ENCODE assay signal across 10 mouse cellular contexts in the genomic region with DNA sequence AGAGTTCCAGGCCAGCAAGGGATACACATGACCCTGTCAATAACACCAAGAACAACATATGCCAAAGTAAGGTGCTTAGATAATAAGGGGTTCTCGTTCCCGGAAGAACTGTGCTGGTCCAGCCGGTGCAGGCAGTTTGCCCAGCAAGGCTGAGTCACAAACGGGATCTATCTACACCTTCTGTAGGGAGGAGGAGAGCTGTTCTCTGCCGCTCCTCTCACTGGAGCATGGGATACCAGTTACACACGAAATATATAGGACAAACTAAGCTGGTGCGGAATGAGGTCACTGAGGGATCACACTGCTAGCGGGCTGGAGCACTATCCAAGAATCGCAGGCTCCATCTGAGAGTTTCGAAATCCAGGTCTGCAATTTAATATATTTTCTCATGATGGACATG. TPM values are rescaled to one million over a fixed set of nuclear protein-coding genes. Genes with fewer than 3 reads are reported as not detected.
DNase-seq lines count a peak whose midpoint lies in the region; ATAC-seq lines count a peak whose summit lies in the region.
"Had no signal": no experiment of that assay in that cellular context is flagged by ENCODE, and none has a peak within 500 bp of the region (broad histone marks: within the 10 kb centered on the region; RNA-seq: fewer than 3 reads in every experiment).

No protein-coding gene starts in this region.

- no peak for ATAC-seq in heart, embryonic 11.5 days (replicated peaks; ENCODE audit: insufficient number of reproducible peaks, low FRiP score, low TSS enrichment)
- ATAC-seq in neural tube, embryonic 13.5 days (ENCODE audit: low read depth) = no peak
- ATAC-seq in embryonic facial prominence, embryonic 12.5 days (ENCODE audit: insufficient number of reproducible peaks, insufficient read depth, low FRiP score, low TSS enrichment) = no peak
- no peak for ATAC-seq in stomach, embryonic 16.5 days (ENCODE audit: insufficient read depth, low FRiP score)

- H3K27me3 ChIP-seq in heart, embryonic 11.5 days (ENCODE audit: control insufficient read depth, insufficient read depth, low read length) = no peaks in the 10 kb centered on the region
- no peaks in the 10 kb centered on the region for H3K27me3 ChIP-seq in neural tube, embryonic 13.5 days
- no peaks in the 10 kb centered on the region for H3K27me3 ChIP-seq in embryonic facial prominence, embryonic 12.5 days
- no peaks in the 10 kb centered on the region for H3K27me3 ChIP-seq in stomach, embryonic 16.5 days (ENCODE audit: control insufficient read depth, insufficient read depth, low read length)
- H3K27me3 ChIP-seq: kidney, embryonic 15.5 days; lung, embryonic 15.5 days had no signal

- DNase-seq in heart, adult 11 months = peak; percentile 94
- no peak for DNase-seq in neural tube, embryonic 10.5 days (ENCODE audit: extremely low spot score, low spot score)
- no peak for DNase-seq in Muller cell, postnatal 12 days (ENCODE audit: inconsistent ontology term)
- DNase-seq in lung, adult 18-20 months = no peak

- WGBS in heart, embryonic 11.5 days (ENCODE audit: insufficient replicate concordance) = 74% methylated on average over 10 of the region's 10 CpGs
- WGBS in neural tube, embryonic 13.5 days = 83% methylated on average over 10 of the region's 10 CpGs
- 80% methylated on average over 10 of the region's 10 CpGs for WGBS in embryonic facial prominence, embryonic 12.5 days
- WGBS in stomach, embryonic 16.5 days = 78% methylated on average over 10 of the region's 10 CpGs

- H3K27ac ChIP-seq in heart, embryonic 11.5 days (ENCODE audit: low read depth, low read length) = no peak overlapping the region
- no peak overlapping the region for H3K27ac ChIP-seq in neural tube, embryonic 13.5 days (replicated peaks)
- H3K27ac ChIP-seq in embryonic facial prominence, embryonic 12.5 days = 0 out of 2 replicates have a peak overlapping the region, but pooled peaks have one; percentile 2
- peak overlapping the region; percentile 43; the same call in 1 of the 2 replicates for H3K27ac ChIP-seq in stomach, embryonic 16.5 days (ENCODE audit: low read length)

- H3K9ac ChIP-seq in heart, embryonic 11.5 days (ENCODE audit: low read depth, low read length) = no peak overlapping the region
- 0 out of 2 replicates have a peak overlapping the region, but pooled peaks have one; percentile 17 for H3K9ac ChIP-seq in neural tube, embryonic 13.5 days
- no peak overlapping the region for H3K9ac ChIP-seq in embryonic facial prominence, embryonic 12.5 days
- no peak overlapping the region for H3K9ac ChIP-seq in stomach, embryonic 16.5 days (ENCODE audit: low read length)

- H3K4me1 ChIP-seq in heart, embryonic 11.5 days (ENCODE audit: control insufficient read depth, insufficient read depth, low read length) = peaks cover 15% of the 10 kb centered on the region
- peaks cover 52% of the 10 kb centered on the region for H3K4me1 ChIP-seq in neural tube, embryonic 13.5 days (replicated peaks)
- peaks cover 41% of the 10 kb centered on the region for H3K4me1 ChIP-seq in embryonic facial prominence, embryonic 12.5 days
- peaks cover 30% of the 10 kb centered on the region for H3K4me1 ChIP-seq in stomach, embryonic 16.5 days (ENCODE audit: control insufficient read depth, insufficient read depth, low read length)

- H3K9me3 ChIP-seq in heart, embryonic 11.5 days (replicated peaks; ENCODE audit: control insufficient read depth, low read length) = no peaks in the 10 kb centered on the region
- H3K9me3 ChIP-seq in neural tube, embryonic 13.5 days = no peaks in the 10 kb centered on the region
- H3K9me3 ChIP-seq in embryonic facial prominence, embryonic 12.5 days = no peaks in the 10 kb centered on the region
- H3K9me3 ChIP-seq in stomach, embryonic 16.5 days (replicated peaks; ENCODE audit: control insufficient read depth, low read length) = no peaks in the 10 kb centered on the region
- H3K9me3 ChIP-seq: kidney, embryonic 15.5 days; lung, embryonic 15.5 days had no signal

- H3K4me3 ChIP-seq in heart, embryonic 11.5 days (ENCODE audit: low read depth, low read length) = no peak overlapping the region
- no peak overlapping the region for H3K4me3 ChIP-seq in neural tube, embryonic 13.5 days
- H3K4me3 ChIP-seq in embryonic facial prominence, embryonic 12.5 days = no peak overlapping the region
- H3K4me3 ChIP-seq in stomach, embryonic 16.5 days (replicated peaks; ENCODE audit: low read length) = no peak overlapping the region

- H3K4me2 ChIP-seq in heart, embryonic 11.5 days = no peak overlapping the region
- H3K4me2 ChIP-seq in neural tube, embryonic 13.5 days = no peak overlapping the region
- H3K4me2 ChIP-seq in embryonic facial prominence, embryonic 12.5 days (replicated peaks) = no peak overlapping the region
- no peak overlapping the region for H3K4me2 ChIP-seq in stomach, embryonic 16.5 days (ENCODE audit: low read depth, low read length)

- H3K36me3 ChIP-seq in heart, embryonic 11.5 days (ENCODE audit: control insufficient read depth, insufficient read depth, low read length) = no peaks in the 10 kb centered on the region
- H3K36me3 ChIP-seq in neural tube, embryonic 13.5 days = peaks cover 2% of the 10 kb centered on the region; the same call in 1 of the 2 replicates
- peaks cover 1% of the 10 kb centered on the region; the same call in 1 of the 2 replicates for H3K36me3 ChIP-seq in embryonic facial prominence, embryonic 12.5 days
- H3K36me3 ChIP-seq in stomach, embryonic 16.5 days (ENCODE audit: control insufficient read depth, insufficient read depth, low read length) = no peaks in the 10 kb centered on the region

RNA-seq across cellular contexts. Expression of a gene that starts 0.6 kb away (rescaled TPM):
- polyA plus RNA-seq in heart, embryonic 11.5 days (2014; fragmentation: Nextera tagmentation; extraction: Ambion mirVana) = 10.9 and 11.4 TPM in 2 replicates
- polyA plus RNA-seq in neural tube, embryonic 13.5 days (2015; fragmentation: Nextera tagmentation; extraction: Ambion mirVana) = 17.1 and 18.6 TPM in 2 replicates
- 16.6 and 16.8 TPM in 2 replicates for polyA plus RNA-seq in embryonic facial prominence, embryonic 12.5 days (2016; fragmentation: Nextera tagmentation; extraction: Ambion mirVana)
- 13.1 and 14.4 TPM in 2 replicates for polyA plus RNA-seq in stomach, embryonic 16.5 days (2015; fragmentation: Nextera tagmentation; extraction: Ambion mirVana)

RNA-seq across cellular contexts. Expression of a gene that starts 3.0 kb away (rescaled TPM):
- 41.0 and 49.8 TPM in 2 replicates for polyA plus RNA-seq in heart, embryonic 11.5 days (2014; fragmentation: Nextera tagmentation; extraction: Ambion mirVana)
- polyA plus RNA-seq in neural tube, embryonic 13.5 days (2015; fragmentation: Nextera tagmentation; extraction: Ambion mirVana) = 106 TPM in 2 replicates
- 110 TPM in 2 replicates for polyA plus RNA-seq in embryonic facial prominence, embryonic 12.5 days (2016; fragmentation: Nextera tagmentation; extraction: Ambion mirVana)
- polyA plus RNA-seq in stomach, embryonic 16.5 days (2015; fragmentation: Nextera tagmentation; extraction: Ambion mirVana) = 73.5 and 78.0 TPM in 2 replicates

RNA-seq across cellular contexts. Expression of a gene that starts 14.6 kb away (rescaled TPM):
- polyA plus RNA-seq in heart, embryonic 11.5 days (2014; fragmentation: Nextera tagmentation; extraction: Ambion mirVana) = not detected in 2 replicates
- 3.8 and 4.2 TPM in 2 replicates for polyA plus RNA-seq in neural tube, embryonic 13.5 days (2015; fragmentation: Nextera tagmentation; extraction: Ambion mirVana)
- 0.52 and 0.56 TPM in 2 replicates for polyA plus RNA-seq in embryonic facial prominence, embryonic 12.5 days (2016; fragmentation: Nextera tagmentation; extraction: Ambion mirVana)
- polyA plus RNA-seq in stomach, embryonic 16.5 days (2015; fragmentation: Nextera tagmentation; extraction: Ambion mirVana) = 0.31 and 0.45 TPM in 2 replicates

RNA-seq across cellular contexts. Expression of a gene that starts 15.6 kb away (rescaled TPM):
- polyA plus RNA-seq in heart, embryonic 11.5 days (2014; fragmentation: Nextera tagmentation; extraction: Ambion mirVana) = 31.7 and 34.3 TPM in 2 replicates
- polyA plus RNA-seq in neural tube, embryonic 13.5 days (2015; fragmentation: Nextera tagmentation; extraction: Ambion mirVana) = 23.7 and 25.0 TPM in 2 replicates
- polyA plus RNA-seq in embryonic facial prominence, embryonic 12.5 days (2016; fragmentation: Nextera tagmentation; extraction: Ambion mirVana) = 18.0 and 18.8 TPM in 2 replicates
- polyA plus RNA-seq in stomach, embryonic 16.5 days (2015; fragmentation: Nextera tagmentation; extraction: Ambion mirVana) = 25.2 and 25.7 TPM in 2 replicates

RNA-seq across cellular contexts. Expression of a gene that starts 26.4 kb away (rescaled TPM):
- 0.24 and 0.27 TPM in 2 replicates for polyA plus RNA-seq in heart, embryonic 11.5 days (2014; fragmentation: Nextera tagmentation; extraction: Ambion mirVana)
- polyA plus RNA-seq in neural tube, embryonic 13.5 days (2015; fragmentation: Nextera tagmentation; extraction: Ambion mirVana) = 0.11 and 0.14 TPM in 2 replicates
- polyA plus RNA-seq in embryonic facial prominence, embryonic 12.5 days (2016; fragmentation: Nextera tagmentation; extraction: Ambion mirVana) = 0.01 and 0.05 TPM in 2 replicates
- 1.3 and 1.8 TPM in 2 replicates for polyA plus RNA-seq in stomach, embryonic 16.5 days (2015; fragmentation: Nextera tagmentation; extraction: Ambion mirVana)

Comparison
In these comparisons a context has a peak if more than half of its experiments do, and no peak if none do; other contexts are left out.
1. H3K27ac ChIP-seq: peak in embryonic facial prominence, embryonic 12.5 days (single experiment) and stomach, embryonic 16.5 days (single experiment); none in heart, embryonic 11.5 days (single experiment) and neural tube, embryonic 13.5 days (single experiment).